Mouse (Mus musculus): ENCODE results near the gene Smarcal1. TPM values are rescaled to one million over a fixed set of nuclear protein-coding genes. Genes with fewer than 3 reads are reported as not detected.

Gene Smarcal1
- 31.2 and 34.5 TPM in 2 replicates for polyA plus RNA-seq (2016; fragmentation: Nextera tagmentation; extraction: Ambion mirVana)

GRCm38 (mm10) chr1:72582947-72583731 is at the start of gene Smarcal1:
TSS of gene Smarcal1 (plus strand) at chr1:72583251.
- peak within 1 kb of the TSS; percentile 67 for H3K4me2 ChIP-seq (replicated peaks)
- peak within 1 kb of the TSS; percentile 69 for H3K4me3 ChIP-seq
- WGBS, result under 1% methylated on average over 25 of the region's 25 CpGs
- peak within 1 kb of the TSS; percentile 89 for H3K27ac ChIP-seq
- peaks cover 27% of the 10 kb centered on the region for H3K36me3 ChIP-seq
- no peaks in the 10 kb centered on the region for H3K27me3 ChIP-seq
- H3K9me3 ChIP-seq (replicated peaks), result no peaks in the 10 kb centered on the region
- peaks cover 23% of the 10 kb centered on the region for H3K4me1 ChIP-seq
- H3K9ac ChIP-seq, result peak within 1 kb of the TSS; percentile 68
- peak; percentile 99 for ATAC-seq (ENCODE audit: low FRiP score)

GRCm38 (mm10) chr1:72533439-72533838 is 49.6 kb upstream of the Smarcal1 start:
- H3K4me2 ChIP-seq (replicated peaks), result peak overlapping the region; percentile 66
- no peaks in the 10 kb centered on the region for H3K36me3 ChIP-seq
- no peaks in the 10 kb centered on the region for H3K9me3 ChIP-seq (replicated peaks)
- peaks cover 4% of the 10 kb centered on the region; the same call in 1 of the 2 replicates for H3K4me1 ChIP-seq
- peak overlapping the region; percentile 12 for H3K4me3 ChIP-seq
- ATAC-seq (ENCODE audit: low FRiP score), result no peak
- H3K9ac ChIP-seq, result no peak overlapping the region
- peaks cover 29% of the 10 kb centered on the region for H3K27me3 ChIP-seq
- no peak overlapping the region for H3K27ac ChIP-seq

GRCm38 (mm10) chr1:72535725-72536571 is 47.1 kb upstream of the Smarcal1 start:
- Histone ChIP-seq H3K4me2 (replicated peaks) (peak overlapping the region; percentile 66), H3K9ac (peak overlapping the region; percentile 65), H3K36me3 (no peaks in the 10 kb centered on the region), H3K4me3 (peak overlapping the region; percentile 39), H3K27ac (peak overlapping the region; percentile 46; the same call in 1 of the 2 replicates), H3K27me3 (peaks cover 29% of the 10 kb centered on the region), H3K4me1 (peaks cover 4% of the 10 kb centered on the region; the same call in 1 of the 2 replicates), H3K9me3 (replicated peaks) (no peaks in the 10 kb centered on the region)
- WGBS, result 4% methylated on average over 34 of the region's 36 CpGs
- peak; percentile 86 for ATAC-seq (ENCODE audit: low FRiP score)

- Histone ChIP-seq H3K4me1 (peaks cover 4% of the 10 kb centered on the region; the same call in 1 of the 2 replicates), H3K27me3 (peaks cover 29% of the 10 kb centered on the region), H3K4me2 (replicated peaks) (peak within 1 kb of the TSS; percentile 66), H3K4me3 (peak within 1 kb of the TSS; percentile 39), H3K9ac (peak within 1 kb of the TSS; percentile 65), H3K9me3 (replicated peaks) (no peaks in the 10 kb centered on the region), H3K36me3 (no peaks in the 10 kb centered on the region), H3K27ac (peak within 1 kb of the TSS; percentile 46)
- WGBS, result under 1% methylated on average over 41 of the region's 41 CpGs
- peak; percentile 84 for ATAC-seq (ENCODE audit: low FRiP score)
Observed at GRCm38 (mm10) chr1:72536611-72537351, 46.3 kb upstream of the Smarcal1 start, which contains the start of gene March4. TSS of gene March4 (minus strand) at chr1:72536930.

GRCm38 (mm10) chr1:72538266-72538665 is 44.8 kb upstream of the Smarcal1 start:
- no peak overlapping the region for H3K4me3 ChIP-seq
- peaks cover 29% of the 10 kb centered on the region for H3K27me3 ChIP-seq
- 74% methylated on average over 5 of the region's 5 CpGs for WGBS
- peaks cover 4% of the 10 kb centered on the region; the same call in 1 of the 2 replicates for H3K4me1 ChIP-seq
- no peaks in the 10 kb centered on the region for H3K36me3 ChIP-seq
- no peak overlapping the region for H3K27ac ChIP-seq
- no peak for ATAC-seq (ENCODE audit: low FRiP score)
- no peak overlapping the region for H3K9ac ChIP-seq
- H3K9me3 ChIP-seq (replicated peaks), result no peaks in the 10 kb centered on the region
- peak overlapping the region; percentile 66; the same call in 1 of the 2 replicates for H3K4me2 ChIP-seq (replicated peaks)

GRCm38 (mm10) chr1:72550317-72550716 is 32.7 kb upstream of the Smarcal1 start:
- no peaks in the 10 kb centered on the region for H3K9me3 ChIP-seq (replicated peaks)
- WGBS, result 92% methylated on average over 2 of the region's 2 CpGs
- no peaks in the 10 kb centered on the region for H3K27me3 ChIP-seq
- no peaks in the 10 kb centered on the region for H3K36me3 ChIP-seq
- no peaks in the 10 kb centered on the region for H3K4me1 ChIP-seq
- H3K27ac ChIP-seq, result no peak overlapping the region
- no peak for ATAC-seq (ENCODE audit: low FRiP score)
- H3K4me2 ChIP-seq (replicated peaks), result no peak overlapping the region
- H3K9ac ChIP-seq, result no peak overlapping the region
- no peak overlapping the region for H3K4me3 ChIP-seq

GRCm38 (mm10) chr1:72556471-72556870 is 26.6 kb upstream of the Smarcal1 start:
- Histone ChIP-seq H3K36me3 (no peaks in the 10 kb centered on the region), H3K4me2 (replicated peaks) (no peak overlapping the region), H3K27me3 (no peaks in the 10 kb centered on the region), H3K4me1 (no peaks in the 10 kb centered on the region), H3K4me3 (no peak overlapping the region), H3K9me3 (replicated peaks) (no peaks in the 10 kb centered on the region), H3K27ac (no peak overlapping the region), H3K9ac (no peak overlapping the region)
- 90% methylated on average over 3 of the region's 3 CpGs for WGBS
- no peak for ATAC-seq (ENCODE audit: low FRiP score)

- Histone ChIP-seq H3K27ac (no peak overlapping the region), H3K27me3 (no peaks in the 10 kb centered on the region), H3K4me2 (replicated peaks) (no peak overlapping the region), H3K9ac (no peak overlapping the region), H3K4me1 (no peaks in the 10 kb centered on the region), H3K9me3 (replicated peaks) (no peaks in the 10 kb centered on the region), H3K4me3 (no peak overlapping the region), H3K36me3 (no peaks in the 10 kb centered on the region)
- no peak for ATAC-seq (ENCODE audit: low FRiP score)
- 63% methylated on average over 2 of the region's 2 CpGs for WGBS
Observed at GRCm38 (mm10) chr1:72558625-72559024, 24.4 kb upstream of the Smarcal1 start.

- H3K4me2 ChIP-seq (replicated peaks), result no peak overlapping the region
- no peaks in the 10 kb centered on the region for H3K27me3 ChIP-seq
- no peak for ATAC-seq (ENCODE audit: low FRiP score)
- H3K27ac ChIP-seq, result no peak overlapping the region
- no peak overlapping the region for H3K4me3 ChIP-seq
- H3K36me3 ChIP-seq, result no peaks in the 10 kb centered on the region
- WGBS, result 80% methylated on average over 6 of the region's 6 CpGs
- peaks cover 7% of the 10 kb centered on the region; the same call in 1 of the 2 replicates for H3K4me1 ChIP-seq
- H3K9ac ChIP-seq, result no peak overlapping the region
- no peaks in the 10 kb centered on the region for H3K9me3 ChIP-seq (replicated peaks)
Observed at GRCm38 (mm10) chr1:72564334-72564962, 18.6 kb upstream of the Smarcal1 start.

GRCm38 (mm10) chr1:72567056-72567455 is 16.0 kb upstream of the Smarcal1 start:
- H3K27me3 ChIP-seq, result no peaks in the 10 kb centered on the region
- no peaks in the 10 kb centered on the region for H3K9me3 ChIP-seq (replicated peaks)
- 0 out of 2 replicates have a peak overlapping the region, but pooled peaks have one; percentile 8 for H3K4me3 ChIP-seq
- peaks cover 7% of the 10 kb centered on the region; the same call in 1 of the 2 replicates for H3K4me1 ChIP-seq
- ATAC-seq (ENCODE audit: low FRiP score), result no peak
- H3K9ac ChIP-seq, result 0 out of 2 replicates have a peak overlapping the region, but pooled peaks have one; percentile 32
- WGBS, result 37% methylated on average over 9 of the region's 9 CpGs
- no peaks in the 10 kb centered on the region for H3K36me3 ChIP-seq
- H3K27ac ChIP-seq, result peak overlapping the region; percentile 48; the same call in 1 of the 2 replicates
- peak overlapping the region; percentile 30; the same call in 1 of the 2 replicates for H3K4me2 ChIP-seq (replicated peaks)

GRCm38 (mm10) chr1:72568725-72569124 is 14.3 kb upstream of the Smarcal1 start:
- no peaks in the 10 kb centered on the region for H3K36me3 ChIP-seq
- no peak overlapping the region for H3K4me2 ChIP-seq (replicated peaks)
- no peak for ATAC-seq (ENCODE audit: low FRiP score)
- no peaks in the 10 kb centered on the region for H3K9me3 ChIP-seq (replicated peaks)
- WGBS, result 96% methylated on average over 8 of the region's 8 CpGs
- H3K27ac ChIP-seq, result no peak overlapping the region
- H3K27me3 ChIP-seq, result no peaks in the 10 kb centered on the region
- H3K4me3 ChIP-seq, result no peak overlapping the region
- peaks cover 7% of the 10 kb centered on the region; the same call in 1 of the 2 replicates for H3K4me1 ChIP-seq
- H3K9ac ChIP-seq, result no peak overlapping the region

Measured in hindbrain, embryonic 12.5 days (tissue).